Mouse (Mus musculus): ENCODE results near the gene Dnah10. TPM values are rescaled to one million over a fixed set of nuclear protein-coding genes. Genes with fewer than 3 reads are reported as not detected.
"Not testable (repeated sequence)": the region's sequence is repeated elsewhere in the genome, so short reads cannot be mapped to it uniquely, and the experiment has no call there.

Dnah10 gene
- total RNA-seq, 2 experiments from 2014 or later = 0.03 to 0.22 TPM

- intact Hi-C loops (cut with DNase I) = no loop called here
- TF ChIP-seq CTCF (IDR thresholded peaks at IDR 0.05) = peak; percentile 21; the same call in 1 of the 2 replicates
- no peak for DNase-seq
- Histone ChIP-seq H3K4me3 (no peak overlapping the region), H3K27ac (no peak overlapping the region)
Observed at GRCm38 (mm10) chr5:124761787-124762186, 36.9 kb downstream of the Dnah10 start.

GRCm38 (mm10) chr5:124774552-124774951 is 49.7 kb downstream of the Dnah10 start:
- intact Hi-C loops (cut with DNase I) = no loop called here
- no peak for TF ChIP-seq CTCF (IDR thresholded peaks at IDR 0.05)
- no peak for DNase-seq
- H3K27ac ChIP-seq = no peak overlapping the region
- H3K4me3 ChIP-seq = no peak overlapping the region

- TF ChIP-seq CTCF (IDR thresholded peaks at IDR 0.05) = peak; percentile 20; the same call in 1 of the 2 replicates
- H3K27ac ChIP-seq, DNase-seq, H3K4me3 ChIP-seq: not testable (repeated sequence)
- intact Hi-C loops (cut with DNase I) = loop anchor here (2.0 kb wide), 1 partner anchor 93 kb away; no protein-coding TSS in a partner anchor
Observed at GRCm38 (mm10) chr5:124776289-124776688, 51.4 kb downstream of the Dnah10 start.

- TF ChIP-seq CTCF (IDR thresholded peaks at IDR 0.05) = peak; percentile 78
- Histone ChIP-seq H3K4me3 (no peak overlapping the region), H3K27ac (no peak overlapping the region)
- peak; percentile 54 for DNase-seq
- intact Hi-C loops (cut with DNase I) = loop anchor here (2.0 kb wide), 1 partner anchor 92 kb away; no protein-coding TSS in a partner anchor
Observed at GRCm38 (mm10) chr5:124777178-124777709, 52.4 kb downstream of the Dnah10 start.

GRCm38 (mm10) chr5:124779926-124780325 is 55.0 kb downstream of the Dnah10 start:
- TF ChIP-seq CTCF (IDR thresholded peaks at IDR 0.05) = no peak
- intact Hi-C loops (cut with DNase I) = no loop called here
- H3K27ac ChIP-seq = no peak overlapping the region
- peak; percentile 4 for DNase-seq
- no peak overlapping the region for H3K4me3 ChIP-seq

- TF ChIP-seq CTCF (IDR thresholded peaks at IDR 0.05) = no peak
- intact Hi-C loops (cut with DNase I) = no loop called here
- peak; percentile 4 for DNase-seq
- Histone ChIP-seq H3K27ac (no peak overlapping the region), H3K4me3 (no peak overlapping the region)
Observed at GRCm38 (mm10) chr5:124781696-124782095, 56.8 kb downstream of the Dnah10 start.

- peak; percentile 62 for TF ChIP-seq CTCF (IDR thresholded peaks at IDR 0.05)
- intact Hi-C loops (cut with DNase I) = no loop called here
- H3K27ac ChIP-seq = no peak overlapping the region
- H3K4me3 ChIP-seq = no peak overlapping the region
- peak; percentile 12 for DNase-seq
Observed at GRCm38 (mm10) chr5:124785650-124786049, 60.8 kb downstream of the Dnah10 start.

- H3K4me3 ChIP-seq = no peak overlapping the region
- intact Hi-C loops (cut with DNase I) = no loop called here
- DNase-seq = peak; percentile 2
- H3K27ac ChIP-seq = no peak overlapping the region
- no peak for TF ChIP-seq CTCF (IDR thresholded peaks at IDR 0.05)
Observed at GRCm38 (mm10) chr5:124792112-124792511, 67.2 kb downstream of the Dnah10 start.

GRCm38 (mm10) chr5:124809708-124810366 is 85.0 kb downstream of the Dnah10 start:
- Histone ChIP-seq H3K27ac (no peak overlapping the region), H3K4me3 (no peak overlapping the region)
- peak; percentile 32 for DNase-seq
- TF ChIP-seq CTCF (IDR thresholded peaks at IDR 0.05) = no peak
- intact Hi-C loops (cut with DNase I) = no loop called here

- intact Hi-C loops (cut with DNase I) = no loop called here
- no peak for TF ChIP-seq CTCF (IDR thresholded peaks at IDR 0.05)
- peak; percentile 13 for DNase-seq
- Histone ChIP-seq H3K27ac (no peak overlapping the region), H3K4me3 (no peak overlapping the region)
Observed at GRCm38 (mm10) chr5:124812466-124812865, 87.6 kb downstream of the Dnah10 start.

GRCm38 (mm10) chr5:124814797-124815196 is 89.9 kb downstream of the Dnah10 start:
- no peak overlapping the region for H3K4me3 ChIP-seq
- no peak for TF ChIP-seq CTCF (IDR thresholded peaks at IDR 0.05)
- intact Hi-C loops (cut with DNase I) = no loop called here
- no peak for DNase-seq
- no peak overlapping the region for H3K27ac ChIP-seq

- no peak for TF ChIP-seq CTCF (IDR thresholded peaks at IDR 0.05)
- Histone ChIP-seq H3K27ac (no peak overlapping the region), H3K4me3 (no peak overlapping the region)
- intact Hi-C loops (cut with DNase I) = no loop called here
- no peak for DNase-seq
Observed at GRCm38 (mm10) chr5:124817050-124817449, 92.2 kb downstream of the Dnah10 start.

GRCm38 (mm10) chr5:124822128-124822894 is 97.4 kb downstream of the Dnah10 start:
- no peak overlapping the region for H3K4me3 ChIP-seq
- DNase-seq = no peak
- no peak for TF ChIP-seq CTCF (IDR thresholded peaks at IDR 0.05)
- intact Hi-C loops (cut with DNase I) = no loop called here
- H3K27ac ChIP-seq = no peak overlapping the region
